Mouse (Mus musculus) spleen, adult 18-20 months (tissue): ENCODE data around the gene Heatr3.

ENCODE experiments used
- DNase-seq, 2 experiments: peaks; one replicate each; pipeline ENCODE4 v3.0.0; 2022; ENCODE audit warnings: mixed read lengths in 2 of 2

The Heatr3 gene

DNA sequence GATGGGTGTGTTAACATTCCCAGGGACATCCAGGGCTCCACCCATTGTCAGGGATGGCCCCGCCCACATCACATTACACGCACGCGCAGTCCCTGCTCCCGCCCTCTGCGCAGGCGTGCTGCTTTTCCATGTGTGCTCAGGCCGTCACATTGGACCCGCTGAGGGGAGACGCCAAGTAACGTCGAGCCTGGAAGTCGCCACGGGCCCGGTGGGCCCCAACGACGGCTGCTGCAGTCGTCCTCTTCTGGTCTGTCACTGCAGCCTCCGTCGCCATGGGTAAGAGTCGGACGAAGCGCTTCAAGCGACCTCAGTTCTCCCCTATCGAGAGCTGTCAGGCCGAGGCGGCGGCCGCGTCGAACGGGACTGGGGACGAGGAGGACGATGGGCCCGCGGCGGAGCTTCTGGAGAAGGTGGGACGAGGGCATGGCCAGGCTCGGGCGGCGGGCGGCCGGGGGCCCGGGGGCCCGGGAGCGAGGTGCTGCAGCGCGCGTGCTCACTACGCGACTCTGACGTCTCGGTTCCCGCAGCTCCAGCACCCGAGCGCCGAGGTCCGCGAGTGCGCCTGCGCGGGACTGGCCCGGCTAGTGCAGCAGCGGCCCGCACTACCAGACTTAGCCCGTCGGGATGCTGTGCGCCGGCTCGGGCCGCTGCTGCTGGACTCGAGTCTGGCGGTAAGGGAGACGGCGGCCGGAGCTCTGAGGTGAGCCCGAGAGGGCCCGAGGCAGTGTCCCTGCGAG is at the start of gene Heatr3:
Heatr3 (plus strand) TSS at position 108 of the 737 bp plus-strand sequence.
- DNase-seq: peak; percentile 82 to 93

DNA sequence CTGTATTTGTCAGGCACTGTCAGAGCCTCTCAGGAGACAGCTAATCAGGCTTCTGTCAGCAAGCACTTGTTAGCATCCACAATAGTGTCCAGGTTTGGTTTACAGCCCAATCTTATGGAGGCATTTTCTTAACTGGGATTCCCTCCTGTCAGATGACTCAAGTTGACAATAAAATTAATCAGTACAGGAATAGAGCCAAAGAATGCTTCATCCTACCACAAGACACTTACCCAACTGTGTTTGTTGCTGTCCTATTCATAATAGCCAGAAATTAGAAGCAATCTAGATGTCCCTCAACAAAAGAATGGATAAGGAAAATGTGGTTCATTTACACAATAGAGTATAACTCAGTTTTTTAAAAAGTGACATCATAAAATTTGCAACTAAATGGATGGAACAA is 49.6 kb upstream of the Heatr3 start:
- DNase-seq: no peak

DNA sequence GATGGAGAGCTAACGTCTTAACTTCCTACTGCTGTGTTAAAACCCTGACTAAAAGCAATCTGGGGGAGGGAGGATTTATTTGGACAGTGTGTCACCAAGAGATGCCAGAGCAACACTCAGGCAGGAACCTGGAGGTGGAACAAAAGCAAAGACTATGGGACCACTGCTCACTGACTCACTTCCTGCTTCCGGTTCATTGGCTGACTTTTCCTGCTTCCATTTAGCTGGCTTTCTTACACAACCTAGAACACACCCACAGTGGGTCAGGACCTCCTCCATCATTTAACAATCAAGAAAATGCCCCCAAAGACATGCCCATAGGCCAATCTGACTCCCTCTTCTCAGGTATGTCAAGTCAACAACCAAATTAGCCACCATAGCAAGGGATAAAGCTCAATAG is 46.0 kb upstream of the Heatr3 start:
- no peak for DNase-seq

DNA sequence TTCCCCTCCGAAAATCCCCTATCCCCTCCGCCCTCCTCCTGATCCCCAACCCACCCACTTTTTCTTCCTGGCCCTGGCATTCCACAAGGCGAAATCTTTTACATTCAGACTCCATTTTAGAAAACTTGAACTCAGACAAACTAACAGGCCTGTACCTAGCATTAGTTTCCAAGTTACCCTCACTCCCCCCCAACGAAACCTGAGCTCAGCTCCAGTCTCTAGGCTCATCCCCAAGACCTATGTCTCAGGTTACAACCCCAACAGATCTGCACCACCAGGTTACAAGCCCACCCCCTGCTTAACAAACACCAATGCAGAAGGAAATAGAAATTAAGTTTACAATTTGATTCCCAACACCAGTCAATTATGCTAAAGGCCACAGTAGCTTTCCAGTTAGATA is 44.3 kb upstream of the Heatr3 start:
- DNase-seq: no peak

DNA sequence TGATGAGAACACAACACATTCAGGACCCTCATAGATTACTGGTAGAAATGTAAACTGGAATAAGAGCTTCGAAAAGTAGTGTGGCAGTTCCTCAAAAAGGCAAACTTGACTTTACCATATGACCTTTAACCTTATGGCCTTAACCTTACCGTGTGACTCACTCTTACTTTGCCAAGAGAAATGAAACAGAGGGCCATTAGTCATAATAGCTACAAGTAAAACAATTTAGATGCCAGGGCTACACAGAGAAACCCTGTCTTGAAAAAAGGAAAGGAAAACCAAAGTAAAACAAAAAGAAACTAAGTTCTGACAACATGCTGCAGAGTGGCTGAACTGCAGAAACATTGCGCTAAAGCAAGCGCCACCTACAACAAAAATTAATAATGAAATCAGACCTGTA is 38.8 kb upstream of the Heatr3 start:
- DNase-seq: no peak

DNA sequence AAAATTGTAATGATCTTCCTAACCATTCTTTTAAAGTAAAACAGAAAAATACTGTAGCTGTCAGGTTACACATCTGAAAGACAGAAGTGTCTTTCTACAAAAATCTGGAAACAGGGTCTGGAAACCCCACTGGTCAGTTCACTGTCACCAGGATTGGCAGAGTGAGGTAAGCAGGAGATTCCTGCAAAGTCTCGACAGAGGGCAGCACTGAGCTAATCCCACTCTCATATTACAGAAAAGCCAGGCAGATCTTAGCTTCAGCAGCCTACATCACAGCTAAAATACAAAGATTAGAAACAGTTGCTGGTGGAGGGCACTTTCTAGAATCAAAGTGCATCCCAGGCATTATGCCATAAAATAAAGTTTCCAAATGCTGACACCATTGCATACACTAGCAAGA is 38.1 kb upstream of the Heatr3 start:
- DNase-seq: peak in 1 of 2 experiments; percentile 26

DNA sequence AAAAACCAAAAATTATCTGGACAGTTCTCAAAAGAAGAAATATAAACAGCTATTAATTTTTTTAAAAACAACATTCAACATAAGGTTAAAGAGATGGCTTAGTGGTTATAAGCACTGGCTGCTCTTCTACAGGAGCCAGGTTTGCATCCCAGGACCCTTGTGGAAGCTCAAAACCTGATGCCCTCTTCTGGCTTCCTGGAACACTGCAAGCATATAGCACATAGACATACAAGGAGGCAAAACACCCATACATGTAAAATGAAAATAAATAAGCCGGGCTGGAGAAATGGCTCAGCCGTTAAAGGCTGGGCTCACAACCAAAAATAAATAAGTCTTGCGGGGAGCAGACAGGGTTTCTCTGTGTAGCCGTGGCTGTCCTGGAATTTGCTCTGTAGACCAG is 28.4 kb upstream of the Heatr3 start:
- no peak for DNase-seq

DNA sequence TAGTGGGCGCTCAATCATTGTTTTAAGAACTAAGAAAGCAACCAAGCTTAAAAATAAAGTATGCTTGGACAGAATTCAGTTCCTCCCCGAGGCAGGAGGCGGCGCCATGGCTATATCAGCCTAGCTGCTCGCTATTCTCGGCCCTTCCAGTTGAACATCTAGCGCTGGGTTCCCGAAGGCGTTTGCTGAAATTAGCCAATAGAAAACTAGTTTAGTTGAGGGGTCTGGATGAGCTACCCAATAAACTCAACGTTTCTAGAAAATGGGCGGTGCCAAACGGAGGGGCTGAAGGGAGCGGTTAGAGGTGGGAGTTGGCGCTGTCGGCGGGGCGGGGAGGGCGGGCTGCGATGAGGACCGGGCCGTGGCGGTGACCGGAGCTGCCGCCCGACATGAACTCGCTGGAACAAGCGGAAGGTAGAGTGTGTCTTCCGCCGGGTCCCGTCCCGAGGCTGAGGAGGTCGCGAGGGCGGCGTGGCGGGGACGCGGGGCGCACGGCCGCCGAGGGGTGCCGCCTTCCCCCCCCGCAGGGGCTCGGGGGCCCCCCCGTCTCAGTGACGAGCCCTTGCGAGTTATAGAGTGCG is 19.1 kb upstream of the Heatr3 start, which contains the start of gene Cnep1r1:
Cnep1r1 (plus strand) TSS at position 314 of the 581 bp plus-strand sequence.
- DNase-seq: peak; percentile 80 to 90

DNA sequence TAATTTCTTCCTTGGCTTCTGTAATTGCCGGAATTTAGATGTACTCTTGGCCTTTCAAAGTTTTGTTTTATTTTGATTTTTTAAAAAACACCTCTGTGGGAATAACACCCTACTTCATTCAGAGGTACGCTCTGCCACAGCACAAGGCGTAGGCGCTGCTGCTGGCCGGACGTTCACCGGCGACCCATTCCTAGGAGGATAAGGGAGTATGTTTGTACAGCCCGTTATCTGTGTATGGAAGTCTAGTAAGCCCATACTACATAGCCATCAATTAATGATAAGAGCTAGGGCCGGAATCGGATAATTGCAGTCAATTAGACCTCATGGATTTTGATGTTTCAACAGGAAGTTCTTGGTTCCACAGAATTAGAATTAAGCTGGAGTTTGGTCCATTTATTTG is 18.6 kb upstream of the Heatr3 start:
- DNase-seq: peak in 1 of 2 experiments; percentile 13

DNA sequence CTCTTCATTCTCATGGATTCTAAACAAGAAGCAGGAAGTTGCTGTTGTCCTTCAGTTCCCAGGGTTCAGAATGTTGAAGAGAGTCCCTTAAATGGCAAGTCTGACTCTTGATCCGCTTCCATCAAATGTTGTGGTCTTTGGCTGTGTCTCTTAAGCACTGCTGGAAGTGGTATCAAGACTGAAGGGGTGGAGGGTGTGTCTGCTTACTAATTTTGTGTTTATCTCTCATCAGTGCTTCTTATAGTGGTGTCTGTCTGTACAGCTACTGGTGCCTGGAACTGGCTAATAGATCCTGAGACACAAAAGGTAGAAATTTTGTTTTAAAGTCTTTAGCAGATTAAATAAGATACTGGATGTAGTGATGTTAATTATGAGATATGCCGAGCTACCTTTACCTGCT is 12.8 kb upstream of the Heatr3 start:
- no peak for DNase-seq

DNA sequence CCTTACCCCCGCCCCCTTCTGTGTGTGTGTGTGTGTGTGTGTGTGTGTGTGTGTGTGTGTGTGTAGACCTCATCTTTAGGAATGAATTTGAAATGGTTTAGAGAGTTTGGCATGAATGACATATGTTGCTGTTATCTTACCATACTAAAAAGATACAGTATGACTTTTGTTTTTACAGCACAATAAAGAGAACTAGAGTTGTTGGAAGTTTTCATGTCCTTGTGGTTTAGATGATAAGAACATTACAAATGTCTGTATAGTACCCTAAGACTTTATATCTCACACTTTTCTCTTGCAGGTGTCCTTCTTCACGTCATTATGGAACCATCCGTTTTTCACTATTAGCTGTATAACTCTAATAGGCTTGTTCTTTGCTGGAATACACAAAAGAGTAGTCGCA is 8.3 kb upstream of the Heatr3 start:
- no peak for DNase-seq

DNA sequence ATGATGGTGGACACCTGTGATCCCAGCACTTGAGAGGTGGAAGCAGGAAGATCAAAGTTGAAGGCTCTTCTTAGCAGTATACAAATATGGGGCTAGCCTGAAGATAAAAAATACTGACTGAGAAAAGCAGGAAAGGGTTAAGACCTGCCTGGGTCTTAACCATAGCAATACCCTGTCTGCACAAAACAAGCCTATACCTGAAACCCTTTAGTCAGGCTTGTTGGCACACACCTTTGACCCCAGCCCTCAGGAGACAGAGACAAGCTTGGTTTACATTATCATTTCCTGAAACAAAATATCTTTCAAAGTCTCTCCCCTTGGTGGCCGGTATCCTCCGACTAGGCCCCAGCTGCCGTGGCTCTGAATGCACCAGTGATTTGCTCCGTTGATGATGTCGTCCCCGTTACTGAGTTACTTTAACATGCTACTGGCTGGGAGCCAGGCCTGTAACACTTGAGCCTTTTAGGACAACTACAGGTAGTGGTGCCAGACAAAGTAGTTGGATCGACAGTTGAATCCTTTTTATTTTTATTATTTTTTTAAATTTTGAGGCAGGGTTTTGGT is 6.8 kb upstream of the Heatr3 start:
- no peak for DNase-seq

DNA sequence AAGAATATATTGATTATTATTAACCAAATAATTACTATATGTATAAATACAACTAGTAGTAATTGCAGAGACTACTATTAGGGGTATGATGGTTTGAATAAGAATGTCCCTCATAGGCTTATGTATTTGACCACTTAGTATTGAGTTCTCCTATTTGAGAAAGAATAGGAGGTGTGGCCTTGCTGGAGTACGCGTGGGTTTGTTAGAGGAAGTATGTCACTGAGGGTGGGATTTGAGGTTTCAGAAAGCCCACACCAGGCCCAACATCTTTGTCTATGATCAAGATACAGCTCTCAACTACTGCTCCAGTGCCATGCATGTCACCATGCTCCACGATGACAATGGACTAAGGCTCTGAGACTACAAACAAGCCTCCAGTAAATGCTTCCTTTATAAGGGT is 1.6 kb downstream of the Heatr3 start:
- DNase-seq: no peak

DNA sequence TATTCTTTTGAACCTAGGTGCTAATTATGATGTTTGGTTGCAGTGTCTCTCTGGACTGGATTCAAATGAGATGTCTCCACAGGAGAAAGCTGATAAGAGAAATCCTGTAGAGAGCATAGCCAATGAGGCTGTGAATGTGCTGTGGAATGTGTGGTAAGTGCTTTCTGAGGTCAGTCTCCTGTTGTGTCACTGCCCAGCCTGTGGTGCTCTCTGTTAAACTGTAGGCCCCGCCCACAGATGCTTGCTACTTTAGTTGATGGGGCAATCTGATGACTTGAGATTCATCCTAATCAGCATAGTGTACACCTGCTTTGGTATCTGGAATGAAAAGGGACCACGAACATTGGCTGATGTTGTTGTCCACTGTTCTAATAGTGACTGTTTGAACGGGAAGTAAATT is 4.0 kb downstream of the Heatr3 start:
- no peak for DNase-seq

DNA sequence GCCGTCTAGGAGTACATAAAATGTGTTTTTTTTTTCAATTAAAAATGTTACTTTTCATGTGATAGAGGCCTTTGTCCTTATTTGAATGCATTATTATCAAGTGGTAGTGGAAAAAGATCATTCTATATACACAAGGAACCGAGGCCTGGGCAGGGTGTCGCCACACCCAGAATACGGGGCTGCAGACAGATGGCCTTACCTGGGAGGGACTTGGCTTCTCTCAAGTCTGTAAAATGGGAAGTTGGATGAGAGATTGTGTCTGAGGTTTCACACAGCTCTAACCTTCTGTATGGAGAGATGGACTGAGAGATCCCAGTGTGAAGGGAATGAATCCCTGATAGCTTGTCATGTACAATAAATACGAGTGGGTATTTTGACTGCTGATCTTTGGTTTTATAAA is 6.4 kb downstream of the Heatr3 start:
- DNase-seq: no peak

DNA sequence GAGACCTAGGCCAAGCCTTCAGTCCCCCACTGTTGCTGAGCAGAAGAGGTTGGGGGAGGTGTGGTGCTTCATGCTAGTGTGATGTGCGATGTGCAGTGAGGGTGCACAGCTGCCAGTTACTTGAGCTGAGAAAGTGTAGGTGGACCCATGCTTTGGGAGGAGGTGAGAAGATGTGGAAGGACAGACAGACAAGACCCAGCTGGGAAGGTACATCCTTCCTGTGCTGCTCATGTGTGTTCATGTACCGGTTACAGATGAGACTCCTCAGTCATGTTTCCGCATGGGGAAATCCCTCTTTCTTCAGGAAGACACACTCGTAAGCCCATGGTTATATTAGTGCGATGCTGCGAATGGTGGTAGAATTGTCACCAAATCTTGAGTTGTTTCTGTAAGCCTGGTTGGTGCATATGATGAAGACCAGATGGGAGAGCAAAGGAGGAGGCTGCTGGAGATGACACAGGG is 13.3 kb downstream of the Heatr3 start:
- no peak for DNase-seq

DNA sequence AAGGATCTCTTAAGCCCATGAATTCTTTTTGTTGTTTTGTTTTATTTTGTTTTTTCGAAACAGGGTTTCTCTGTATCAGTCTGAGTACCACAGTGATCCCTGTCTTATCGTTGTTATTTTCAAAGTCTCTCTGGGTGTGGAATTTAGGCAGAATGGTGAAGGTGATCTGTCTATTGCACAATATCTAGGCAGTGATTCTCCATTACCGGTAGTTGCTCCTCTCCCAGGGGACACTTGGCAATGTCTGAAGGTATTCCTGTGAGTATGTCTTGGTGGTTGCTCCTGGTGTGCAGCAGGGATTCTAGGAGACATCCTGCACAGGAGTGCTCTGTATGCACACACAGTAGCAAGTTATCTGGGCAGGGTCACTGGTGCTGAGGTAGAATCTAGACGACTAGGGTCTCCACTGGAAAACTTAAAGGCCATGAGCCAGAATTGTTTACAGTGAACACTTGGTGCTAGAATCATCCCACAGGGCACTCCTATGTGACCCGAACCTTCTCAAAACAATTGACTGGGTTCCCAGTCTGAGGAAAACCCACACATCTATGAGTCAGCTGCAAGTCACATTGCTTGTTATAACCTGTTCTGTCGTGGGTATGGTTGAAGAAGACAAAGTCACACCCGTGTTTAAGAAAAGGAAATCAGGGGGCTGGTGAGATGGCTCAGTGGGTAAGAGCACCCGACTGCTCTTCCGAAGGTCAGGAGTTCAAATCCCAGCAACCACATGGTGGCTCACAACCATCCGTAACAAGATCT is 22.8 kb downstream of the Heatr3 start:
- DNase-seq: no peak

DNA sequence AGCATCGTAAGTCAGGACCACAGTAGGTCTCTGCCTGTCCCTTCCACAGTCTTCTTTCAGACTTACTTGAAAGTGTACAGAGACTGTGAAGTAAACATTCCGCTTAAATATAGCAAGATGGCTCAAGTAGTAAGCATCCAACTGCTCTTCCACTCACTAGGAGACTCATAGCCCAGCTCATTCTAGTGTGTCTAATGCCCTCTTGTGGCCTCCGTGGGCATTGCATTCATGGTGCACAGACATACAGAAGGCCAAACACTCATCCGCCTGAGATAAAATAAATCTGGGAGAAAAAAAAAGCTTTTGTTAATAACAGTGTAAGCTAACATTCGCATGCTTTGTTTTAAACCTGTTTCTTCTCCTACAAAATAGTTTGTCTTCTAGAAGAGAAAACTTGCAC is 23.8 kb downstream of the Heatr3 start:
- peak; percentile 33 to 67 for DNase-seq

DNA sequence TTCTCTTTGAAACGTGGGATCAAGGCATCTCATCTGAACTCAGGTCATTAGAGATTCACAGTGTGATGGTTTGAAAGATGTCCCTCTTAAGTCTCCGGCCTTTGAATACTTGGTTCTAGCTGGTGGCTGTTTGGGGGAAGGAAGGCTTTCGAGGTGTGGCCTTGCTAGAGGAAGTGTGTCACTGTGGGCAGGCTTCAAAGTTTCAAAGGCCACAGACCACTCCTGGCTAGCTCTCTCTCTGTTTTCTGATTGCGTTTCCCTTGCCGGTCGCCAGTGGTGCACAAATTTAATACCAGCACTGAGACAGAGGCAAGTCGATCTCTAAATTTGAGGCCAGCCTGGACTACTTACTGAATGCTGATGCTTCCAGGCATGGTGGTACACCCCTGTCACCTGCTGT is 37.6 kb downstream of the Heatr3 start:
- peak; percentile 6 to 14 for DNase-seq

DNA sequence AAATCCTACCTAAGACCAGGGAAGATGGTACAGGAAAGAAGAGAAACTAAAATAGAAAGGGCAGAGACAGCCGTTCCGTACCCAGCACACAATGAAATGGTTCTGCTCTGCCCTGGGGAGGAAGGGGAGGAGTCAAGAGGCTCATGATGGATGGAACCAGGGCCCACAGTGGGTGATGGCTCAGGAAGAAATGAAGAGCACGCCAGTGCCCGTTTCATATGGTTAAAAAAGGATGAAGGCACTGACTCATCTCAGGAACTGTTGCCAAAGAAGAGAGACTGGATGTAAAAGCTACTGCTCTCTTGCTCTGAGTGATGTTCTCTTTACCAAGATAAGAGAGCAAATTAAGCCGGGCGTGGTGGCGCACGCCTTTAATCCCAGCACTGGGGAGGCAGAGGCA is 39.6 kb downstream of the Heatr3 start:
- no peak for DNase-seq

DNA sequence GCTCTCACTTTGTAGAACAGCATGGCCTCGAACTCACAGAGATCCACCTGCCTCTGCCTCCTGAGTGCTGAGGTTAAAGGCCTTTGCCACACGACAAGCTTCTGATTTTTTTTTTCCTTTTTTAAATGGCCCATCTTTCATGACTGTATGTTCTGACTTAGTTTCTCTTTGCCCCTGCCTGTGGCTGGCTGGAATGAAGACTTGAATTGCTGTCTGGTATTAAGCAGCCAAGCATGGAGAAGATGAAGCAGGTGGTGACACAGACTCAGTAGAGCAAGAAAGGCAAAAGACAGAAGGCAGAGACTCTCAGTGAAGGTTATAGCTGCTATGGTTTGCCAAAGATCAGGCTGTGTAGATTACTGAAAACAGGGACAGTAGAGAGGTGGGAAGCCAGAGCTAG is 45.5 kb downstream of the Heatr3 start:
- DNase-seq: no peak

DNA sequence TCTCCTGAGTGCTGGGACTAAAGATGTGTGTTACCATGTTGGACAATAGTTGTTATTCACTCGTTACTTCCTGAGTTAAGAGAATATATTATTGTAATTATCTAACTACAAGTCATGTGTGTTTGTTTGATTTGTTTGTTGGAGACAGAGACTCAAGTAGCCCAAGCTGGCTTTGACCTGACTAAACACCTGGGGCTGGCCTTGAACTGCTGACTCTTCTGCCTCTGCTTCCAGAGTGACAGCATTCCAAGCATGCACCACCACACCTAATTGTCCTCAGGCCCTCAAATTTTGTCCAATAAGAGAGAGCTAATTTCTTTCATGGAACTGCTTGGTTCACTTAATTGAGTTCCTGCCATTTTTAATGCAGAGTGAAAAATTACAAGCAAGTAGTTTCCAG is 47.3 kb downstream of the Heatr3 start:
- DNase-seq: no peak

DNA sequence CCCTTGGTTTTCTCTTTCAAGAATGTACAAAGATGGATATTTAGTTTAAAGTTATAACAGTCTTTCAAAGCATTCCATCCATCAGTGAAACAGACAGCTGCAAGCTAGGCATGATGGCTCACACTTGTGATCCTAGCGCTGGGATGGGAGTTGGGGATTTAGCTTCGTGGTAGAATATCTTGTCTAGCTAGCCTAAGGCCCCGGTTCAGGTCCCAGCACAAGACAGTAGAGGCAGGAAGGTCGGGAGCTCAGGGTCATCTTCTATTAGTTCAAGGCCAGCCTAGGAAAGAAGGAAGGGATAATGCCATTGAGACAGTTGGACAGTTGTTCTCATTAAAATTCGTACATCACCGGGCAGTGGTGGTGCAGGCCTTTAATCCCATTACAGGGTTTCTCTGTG is 48.1 kb downstream of the Heatr3 start:
- DNase-seq: no peak

DNA sequence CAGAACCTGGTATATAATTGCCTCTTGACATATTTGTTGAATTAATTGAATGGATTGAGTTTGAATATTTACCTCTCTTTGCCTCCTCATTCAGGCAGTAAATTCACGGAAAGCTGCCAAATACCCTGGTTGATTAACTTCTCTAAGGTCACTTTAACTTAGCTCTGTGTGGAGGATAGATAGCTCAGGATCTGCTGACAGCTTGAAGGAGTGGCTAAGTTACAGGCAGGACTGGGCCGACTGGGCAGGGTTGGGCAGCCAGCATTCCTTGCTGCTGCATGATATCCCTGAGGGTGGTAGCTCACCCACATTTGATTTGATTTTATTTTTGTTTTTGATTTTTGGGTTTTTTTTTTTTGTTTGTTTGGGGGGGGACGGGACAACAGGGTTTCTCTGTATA is 59.7 kb downstream of the Heatr3 start:
- no peak for DNase-seq
